Comparison of ENCODE assay signal across 14 mouse cellular contexts in the genomic region with DNA sequence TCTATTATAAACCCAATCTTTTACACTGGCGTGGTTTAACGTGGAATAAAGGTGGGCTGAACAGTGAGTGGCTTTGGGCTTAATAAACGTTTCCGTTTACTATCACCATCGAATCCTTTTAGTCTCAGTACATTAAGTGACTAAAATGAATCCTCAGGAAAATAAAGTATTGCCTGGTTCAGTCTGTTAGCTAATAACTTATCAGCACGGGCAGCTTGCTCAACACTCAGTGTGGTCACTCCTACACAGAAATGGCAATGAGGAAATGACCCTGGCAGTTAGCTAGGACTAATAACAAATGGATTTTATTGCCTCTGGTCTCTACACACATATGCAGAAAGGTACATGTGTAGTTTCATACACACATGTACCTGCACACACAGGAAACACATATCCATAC. TPM values are rescaled to one million over a fixed set of nuclear protein-coding genes. Genes with fewer than 3 reads are reported as not detected.
DNase-seq lines count a peak whose midpoint lies in the region; ATAC-seq and TF ChIP-seq lines count a peak whose summit lies in the region.
"Had no signal": no experiment of that assay in that cellular context is flagged by ENCODE, and none has a peak within 500 bp of the region (broad histone marks: within the 10 kb centered on the region; RNA-seq: fewer than 3 reads in every experiment).

No protein-coding gene starts in this region.

- H3K9ac ChIP-seq in lung, postnatal 0 days (replicated peaks; ENCODE audit: low read depth), result no peak overlapping the region
- no peak overlapping the region for H3K9ac ChIP-seq in liver, adult 2 months (ENCODE audit: low read depth, low read length)
- H3K9ac ChIP-seq: embryonic facial prominence, embryonic 12.5 days; hindbrain, embryonic 14.5 days; kidney, embryonic 15.5 days; limb, embryonic 15.5 days had no signal

- peak overlapping the region; percentile 20; the same call in 1 of the 2 replicates for H3K27ac ChIP-seq in lung, postnatal 0 days (ENCODE audit: low read length)
- H3K27ac ChIP-seq in liver, adult 2 months (replicated peaks; ENCODE audit: insufficient read depth, low read depth, low read length), result peak overlapping the region; percentile 86
- peak overlapping the region; percentile 66 for H3K27ac ChIP-seq in small intestine, adult 2 months (ENCODE audit: insufficient read depth, low read depth, low read length)
- H3K27ac ChIP-seq: embryonic facial prominence, embryonic 12.5 days; heart, adult 2 months; hindbrain, embryonic 14.5 days; kidney, embryonic 15.5 days; limb, embryonic 15.5 days had no signal

- intact Hi-C loops in left cerebral cortex, postnatal 14 days (cut with DNase I), result no loop called here

- no peak for TF ChIP-seq EP300 in lung, postnatal 0 days (IDR thresholded peaks at IDR 0.05)

- TF ChIP-seq POLR2A in liver, adult 2 months (IDR thresholded peaks at IDR 0.05; ENCODE audit: extremely low read depth, insufficient read depth, low read length), result no peak
- no peak for TF ChIP-seq POLR2A in small intestine, adult 2 months (IDR thresholded peaks at IDR 0.05; ENCODE audit: low read depth, low read length)

- 69% methylated on average over 6 of the region's 6 CpGs for WGBS in lung, postnatal 0 days
- 31% methylated on average over 6 of the region's 6 CpGs for WGBS in liver, adult 2 months
- 38% methylated on average over 6 of the region's 6 CpGs for WGBS in small intestine, adult 2 months

- no peak overlapping the region for H3K4me3 ChIP-seq in lung, postnatal 0 days (ENCODE audit: low read depth, low read length)
- peak overlapping the region; percentile 4; the same call in 1 of the 2 replicates for H3K4me3 ChIP-seq in liver, adult 2 months (ENCODE audit: insufficient read depth, low read depth, low read length)
- H3K4me3 ChIP-seq in small intestine, adult 2 months (ENCODE audit: low read depth, low read length), result no peak overlapping the region
- H3K4me3 ChIP-seq: embryonic facial prominence, embryonic 12.5 days; heart, adult 2 months; kidney, embryonic 15.5 days; limb, embryonic 15.5 days had no signal

- TF ChIP-seq CTCF in lung, postnatal 0 days (IDR thresholded peaks at IDR 0.05), result no peak
- no peak for TF ChIP-seq CTCF in liver, adult 2 months (IDR thresholded peaks at IDR 0.05; ENCODE audit: low read depth, low read length)
- TF ChIP-seq CTCF in small intestine, adult 2 months (IDR thresholded peaks at IDR 0.05; ENCODE audit: extremely low read depth, insufficient read length, insufficient replicate concordance, low read depth, low read length), result no peak

- H3K79me2 ChIP-seq in liver, adult 2 months (ENCODE audit: control insufficient read depth, insufficient read depth, low read length), result peaks cover 21% of the 10 kb centered on the region; the same call in 1 of the 2 replicates

- no peaks in the 10 kb centered on the region for H3K27me3 ChIP-seq in lung, postnatal 0 days (replicated peaks; ENCODE audit: insufficient read depth, low read length)
- no peaks in the 10 kb centered on the region for H3K27me3 ChIP-seq in liver, adult 2 months (ENCODE audit: control insufficient read depth, insufficient read depth, low read length)
- H3K27me3 ChIP-seq in small intestine, adult 2 months (ENCODE audit: control insufficient read depth, insufficient read depth, low read length), result no peaks in the 10 kb centered on the region
- H3K27me3 ChIP-seq: embryonic facial prominence, embryonic 12.5 days; kidney, embryonic 15.5 days; limb, embryonic 15.5 days had no signal

- no peak for ATAC-seq in lung, postnatal 0 days

- 0 out of 2 replicates have a peak, but pooled peaks cover 3% of the 10 kb centered on the region for H3K36me3 ChIP-seq in lung, postnatal 0 days (ENCODE audit: insufficient read depth, low read length)
- H3K36me3 ChIP-seq in liver, adult 2 months (ENCODE audit: control insufficient read depth, insufficient read depth, low read length), result peaks cover 29% of the 10 kb centered on the region
- H3K36me3 ChIP-seq in small intestine, adult 2 months (ENCODE audit: control insufficient read depth, insufficient read depth, low read length), result peaks cover 21% of the 10 kb centered on the region

- no peak overlapping the region; the same call in 1 of the 2 replicates for H3K4me2 ChIP-seq in lung, postnatal 0 days (replicated peaks; ENCODE audit: low read depth, low read length)
- H3K4me2 ChIP-seq: embryonic facial prominence, embryonic 12.5 days; hindbrain, embryonic 14.5 days; limb, embryonic 15.5 days had no signal

- DNase-seq in lung, postnatal 0 days (ENCODE audit: low spot score), result peak; percentile 69
- no peak for DNase-seq in lung, postnatal 14 days
- DNase-seq in c-Kit-negative CD71-positive TER-119-positive erythroid progenitor cells, embryonic 14.5 days (ENCODE audit: low read depth, low spot score), result peak; percentile 63
- peak; percentile 88 for DNase-seq in liver, adult 2 months (ENCODE audit: extremely low read depth, low read depth, low spot score)
- DNase-seq in urinary bladder, postnatal 25 days (ENCODE audit: low spot score), result no peak
- DNase-seq in left cerebral cortex, postnatal 14 days (ENCODE audit: low spot score in 2 of 2), result no peak
- DNase-seq: cerebellum, adult 18-20 months; heart, adult 2 months; layer of hippocampus, postnatal 36 days had no signal

- H3K9me3 ChIP-seq in lung, postnatal 0 days (ENCODE audit: low read length), result no peaks in the 10 kb centered on the region
- H3K9me3 ChIP-seq: embryonic facial prominence, embryonic 12.5 days; kidney, embryonic 15.5 days; limb, embryonic 15.5 days had no signal

- peaks cover 14% of the 10 kb centered on the region; the same call in 1 of the 2 replicates for H3K4me1 ChIP-seq in lung, postnatal 0 days (ENCODE audit: insufficient read depth, low read depth, low read length)
- H3K4me1 ChIP-seq in liver, adult 2 months (ENCODE audit: control insufficient read depth, insufficient read depth, low read length), result peaks cover 27% of the 10 kb centered on the region
- H3K4me1 ChIP-seq in small intestine, adult 2 months (ENCODE audit: control insufficient read depth, insufficient read depth, insufficient read length, low read length), result peaks cover 10% of the 10 kb centered on the region; the same call in 1 of the 2 replicates

RNA-seq across cellular contexts. Expression of gene Fbxo9, which starts 3.9 kb away (rescaled TPM):
- 55.1 and 59.9 TPM in 2 replicates for polyA plus RNA-seq in lung, postnatal 0 days (2015; fragmentation: Nextera tagmentation; extraction: Ambion mirVana)
- 80.5 and 99.3 TPM in 2 replicates for total RNA-seq in liver, adult 2 months (2014; rRNA removed)
- polyA plus RNA-seq in liver, adult 2 months (2012; rRNA removed), result 83.4 and 107 TPM in 2 replicates
- 54.1 and 74.3 TPM in 2 replicates for polyA plus RNA-seq in small intestine, adult 2 months (2012; rRNA removed)
- total RNA-seq in left cerebral cortex, postnatal 14 days (2021), result 100 to 1,000 TPM; 118 to 122 TPM

RNA-seq across cellular contexts. Expression of gene Ick, which starts 4.0 kb away (rescaled TPM):
- polyA plus RNA-seq in lung, postnatal 0 days (2015; fragmentation: Nextera tagmentation; extraction: Ambion mirVana), result 19.3 and 23.0 TPM in 2 replicates
- total RNA-seq in liver, adult 2 months (2014; rRNA removed), result 10.2 and 10.9 TPM in 2 replicates
- 7.3 and 7.5 TPM in 2 replicates for polyA plus RNA-seq in liver, adult 2 months (2012; rRNA removed)
- 8.4 and 19.8 TPM in 2 replicates for polyA plus RNA-seq in small intestine, adult 2 months (2012; rRNA removed)
- total RNA-seq in left cerebral cortex, postnatal 14 days (2021), result 10 to 100 TPM; 23.1 to 23.2 TPM

RNA-seq across cellular contexts. Expression of gene Gcm1, which starts 53.2 kb away (rescaled TPM):
- 0.14 TPM in 2 replicates for polyA plus RNA-seq in lung, postnatal 0 days (2015; fragmentation: Nextera tagmentation; extraction: Ambion mirVana)
- total RNA-seq in liver, adult 2 months (2014; rRNA removed), result not detected in 2 replicates
- polyA plus RNA-seq in liver, adult 2 months (2012; rRNA removed), result not detected in 2 replicates
- not detected in 2 replicates for polyA plus RNA-seq in small intestine, adult 2 months (2012; rRNA removed)
- not detected for total RNA-seq in left cerebral cortex, postnatal 14 days (2021)
- total RNA-seq: heart, adult 2 months; layer of hippocampus, postnatal 36 days had no signal
- polyA plus RNA-seq: heart, adult 2 months; hindbrain, embryonic 14.5 days; limb, embryonic 15.5 days had no signal

Comparison
In these comparisons a context has a peak if more than half of its experiments do, and no peak if none do; other contexts are left out.
1. DNase-seq: peak in lung, postnatal 0 days (single experiment), c-Kit-negative CD71-positive TER-119-positive erythroid progenitor cells, embryonic 14.5 days (single experiment) and liver, adult 2 months (single experiment); none in lung, postnatal 14 days (single experiment), urinary bladder, postnatal 25 days (single experiment) and left cerebral cortex, postnatal 14 days (0 of 2).
2. H3K27ac ChIP-seq: peak in every context shown above with its lines; median percentile 86 in liver, adult 2 months; 66 in small intestine, adult 2 months; 20 in lung, postnatal 0 days.